Mouse (Mus musculus): ENCODE results near the gene Gm20532. TPM values are rescaled to one million over a fixed set of nuclear protein-coding genes. Genes with fewer than 3 reads are reported as not detected.

Gm20532 gene
- polyA plus RNA-seq, 1 experiment: not detected

DNA sequence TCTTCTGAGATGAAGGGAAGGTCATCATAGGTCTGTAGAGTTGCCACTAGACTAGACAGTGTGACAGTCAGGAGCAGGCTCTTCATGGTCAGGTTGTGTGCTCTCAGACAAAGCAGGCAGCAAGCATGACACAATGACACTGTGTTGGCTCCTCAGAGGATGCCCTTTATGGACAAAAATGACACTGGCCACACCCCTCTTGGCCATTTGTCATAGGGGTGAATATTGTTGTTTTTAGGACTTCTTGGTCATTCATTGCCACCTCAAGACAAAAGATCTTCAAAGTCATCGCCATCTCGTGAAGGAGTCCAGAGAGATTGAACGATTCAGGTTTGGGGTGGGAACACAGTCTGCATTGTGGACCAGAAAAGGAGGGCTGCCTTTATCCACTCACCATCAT is 84.7 kb downstream of the Gm20532 start, which contains the start of gene Lcn4:
Gene Lcn4 (minus strand): TSS at position 101 of the 400 bp plus-strand sequence.
- no peaks in the 10 kb centered on the region for H3K79me2 ChIP-seq (ENCODE audit: control insufficient read depth, insufficient read depth)
- no peaks in the 10 kb centered on the region for H3K36me3 ChIP-seq (ENCODE audit: control insufficient read depth, insufficient read depth)
- H3K4me3 ChIP-seq: no peak within 1 kb of the TSS
- no peak for TF ChIP-seq MAX (IDR thresholded peaks at IDR 0.05; ENCODE audit: low read depth)
- no peak for TF ChIP-seq TCF3 (IDR thresholded peaks at IDR 0.05; ENCODE audit: insufficient read length, low read depth)
- TF ChIP-seq E2F4 (IDR thresholded peaks at IDR 0.05; ENCODE audit: insufficient read depth): no peak
- TF ChIP-seq USF1 (IDR thresholded peaks at IDR 0.05; ENCODE audit: low read depth): no peak
- no peak for TF ChIP-seq TCF12 (IDR thresholded peaks at IDR 0.05; ENCODE audit: insufficient read depth, poor library complexity, severe bottlenecking)
- no peak for TF ChIP-seq CEBPB (IDR thresholded peaks at IDR 0.05; ENCODE audit: insufficient read depth, poor library complexity, severe bottlenecking)
- no peak for TF ChIP-seq SRF (IDR thresholded peaks at IDR 0.05; ENCODE audit: control insufficient read depth, insufficient read length, low read depth)
- no peak for TF ChIP-seq MYOD1 (IDR thresholded peaks at IDR 0.05; ENCODE audit: control insufficient read depth in 1 of 3, insufficient read length in 2 of 3, low read depth in 2 of 3)
- no peak for TF ChIP-seq REST (IDR thresholded peaks at IDR 0.05; ENCODE audit: insufficient read depth, insufficient read length)
- no peak for TF ChIP-seq POLR2AphosphoS2 (IDR thresholded peaks at IDR 0.05; ENCODE audit: insufficient read length, low read depth)
- no peak for TF ChIP-seq POLR2A (IDR thresholded peaks at IDR 0.05; ENCODE audit: insufficient read length, low read depth)
- no peak for TF ChIP-seq MYOG (IDR thresholded peaks at IDR 0.05; ENCODE audit: control insufficient read depth in 1 of 3, insufficient read depth in 1 of 3, insufficient read length in 2 of 3, low read depth in 2 of 3)
- no peak within 1 kb of the TSS for H3K4me2 ChIP-seq (ENCODE audit: low read depth)
- peaks cover 21% of the 10 kb centered on the region for H3K27me3 ChIP-seq (ENCODE audit: control insufficient read depth, insufficient read depth, insufficient read length)
- no peak within 1 kb of the TSS for H3ac ChIP-seq (ENCODE audit: control insufficient read depth, insufficient read length)

Other genes starting within 250 kb of the Gm20532 start
- gene Dnlz, start 234.5 kb upstream of the Gm20532 start, polyA plus RNA-seq (2012; fragmentation: generic; extraction: Trizol): 28.4 TPM
- 0.84 TPM for gene Card9, start 225.7 kb upstream of the Gm20532 start, polyA plus RNA-seq (2012; fragmentation: generic; extraction: Trizol)
- gene Snapc4, start 206.0 kb upstream of the Gm20532 start, polyA plus RNA-seq (2012; fragmentation: generic; extraction: Trizol): 11.0 TPM
- 50.8 TPM for gene Entr1, start 197.3 kb upstream of the Gm20532 start, polyA plus RNA-seq (2012; fragmentation: generic; extraction: Trizol)
- gene Pmpca, start 197.3 kb upstream of the Gm20532 start, polyA plus RNA-seq (2012; fragmentation: generic; extraction: Trizol): 111 TPM
- gene Inpp5e, start 177.4 kb upstream of the Gm20532 start, polyA plus RNA-seq (2012; fragmentation: generic; extraction: Trizol): 9.3 TPM
- gene Sec16a, start 141.4 kb upstream of the Gm20532 start, polyA plus RNA-seq (2012; fragmentation: generic; extraction: Trizol): 31.4 TPM
- gene Notch1, start 70.0 kb upstream of the Gm20532 start, polyA plus RNA-seq (2012; fragmentation: generic; extraction: Trizol): 16.3 TPM
- gene Egfl7, start 6.6 kb upstream of the Gm20532 start, polyA plus RNA-seq (2012; fragmentation: generic; extraction: Trizol): 2.7 TPM
- 31.3 TPM for gene Agpat2, start 17.8 kb downstream of the Gm20532 start, polyA plus RNA-seq (2012; fragmentation: generic; extraction: Trizol)
- 2.6 TPM for gene Fam69b, start 41.8 kb downstream of the Gm20532 start, polyA plus RNA-seq (2012; fragmentation: generic; extraction: Trizol)
- not detected for gene Lcn4, start 84.6 kb downstream of the Gm20532 start, polyA plus RNA-seq (2012; fragmentation: generic; extraction: Trizol)

All from myocyte (in vitro differentiated cells).